Mouse (Mus musculus): ENCODE data around the gene Wdr76. TPM values are rescaled to one million over a fixed set of nuclear protein-coding genes. Genes with fewer than 3 reads are reported as not detected.
"Not testable (repeated sequence)": the region's sequence is repeated elsewhere in the genome, so short reads cannot be mapped to it uniquely, and the experiment has no call there.

The Wdr76 gene
- polyA plus RNA-seq, 1 experiment: 2.9 TPM

- Histone ChIP-seq H3K4me1 (ENCODE audit: control insufficient read depth, insufficient read depth, low read length) (peaks cover 3% of the 10 kb centered on the region), H3K4me3 (ENCODE audit: insufficient read depth, low read length) (no peak overlapping the region), H3K27ac (ENCODE audit: insufficient read depth, low read length) (no peak overlapping the region)
- 0 out of 2 replicates have a peak, but pooled peaks have one; percentile 23 for TF ChIP-seq POLR2A (IDR thresholded peaks at IDR 0.05; ENCODE audit: extremely low read depth, insufficient read depth, low read length)
- no peak for TF ChIP-seq CTCF (IDR thresholded peaks at IDR 0.05; ENCODE audit: extremely low read depth, insufficient read depth, low read length)
Measured at GRCm38 (mm10) chr2:121522006-121522405, 15.5 kb downstream of the Wdr76 start.

- H3K4me3 ChIP-seq (ENCODE audit: insufficient read depth, low read length); H3K27ac ChIP-seq (ENCODE audit: insufficient read depth, low read length); H3K4me1 ChIP-seq (ENCODE audit: control insufficient read depth, insufficient read depth, low read length): not testable (repeated sequence)
Measured at GRCm38 (mm10) chr2:121522830-121523229, 16.3 kb downstream of the Wdr76 start.

- Histone ChIP-seq H3K27ac (ENCODE audit: insufficient read depth, low read length) (no peak overlapping the region), H3K4me3 (ENCODE audit: insufficient read depth, low read length) (no peak overlapping the region), H3K4me1 (ENCODE audit: control insufficient read depth, insufficient read depth, low read length) (peaks cover 3% of the 10 kb centered on the region)
- TF ChIP-seq CTCF (IDR thresholded peaks at IDR 0.05; ENCODE audit: extremely low read depth, insufficient read depth, low read length) (no peak), POLR2A (IDR thresholded peaks at IDR 0.05; ENCODE audit: extremely low read depth, insufficient read depth, low read length) (no peak)
Measured at GRCm38 (mm10) chr2:121525056-121525455, 18.5 kb downstream of the Wdr76 start.

- TF ChIP-seq CTCF (IDR thresholded peaks at IDR 0.05; ENCODE audit: extremely low read depth, insufficient read depth, low read length): no peak
- TF ChIP-seq POLR2A (IDR thresholded peaks at IDR 0.05; ENCODE audit: extremely low read depth, insufficient read depth, low read length): no peak
- Histone ChIP-seq H3K27ac (ENCODE audit: insufficient read depth, low read length) (no peak overlapping the region), H3K4me1 (ENCODE audit: control insufficient read depth, insufficient read depth, low read length) (no peaks in the 10 kb centered on the region), H3K4me3 (ENCODE audit: insufficient read depth, low read length) (no peak overlapping the region)
Measured at GRCm38 (mm10) chr2:121544829-121545228, 38.3 kb downstream of the Wdr76 start.

GRCm38 (mm10) chr2:121549630-121550029 lies 43.1 kb downstream of the Wdr76 start:
- Histone ChIP-seq H3K4me1 (ENCODE audit: control insufficient read depth, insufficient read depth, low read length) (no peaks in the 10 kb centered on the region), H3K4me3 (ENCODE audit: insufficient read depth, low read length) (no peak overlapping the region), H3K27ac (ENCODE audit: insufficient read depth, low read length) (no peak overlapping the region)
- TF ChIP-seq CTCF (IDR thresholded peaks at IDR 0.05; ENCODE audit: extremely low read depth, insufficient read depth, low read length): no peak
- TF ChIP-seq POLR2A (IDR thresholded peaks at IDR 0.05; ENCODE audit: extremely low read depth, insufficient read depth, low read length): no peak

GRCm38 (mm10) chr2:121551271-121551670 lies 44.7 kb downstream of the Wdr76 start:
- Histone ChIP-seq H3K4me3 (ENCODE audit: insufficient read depth, low read length) (no peak overlapping the region), H3K27ac (ENCODE audit: insufficient read depth, low read length) (no peak overlapping the region), H3K4me1 (ENCODE audit: control insufficient read depth, insufficient read depth, low read length) (no peaks in the 10 kb centered on the region)
- TF ChIP-seq CTCF (IDR thresholded peaks at IDR 0.05; ENCODE audit: extremely low read depth, insufficient read depth, low read length): no peak
- TF ChIP-seq POLR2A (IDR thresholded peaks at IDR 0.05; ENCODE audit: extremely low read depth, insufficient read depth, low read length): no peak

- H3K4me1 ChIP-seq (ENCODE audit: control insufficient read depth, insufficient read depth, low read length): no peaks in the 10 kb centered on the region
- H3K27ac ChIP-seq (ENCODE audit: insufficient read depth, low read length): no peak overlapping the region
- TF ChIP-seq CTCF (IDR thresholded peaks at IDR 0.05; ENCODE audit: extremely low read depth, insufficient read depth, low read length) (no peak), POLR2A (IDR thresholded peaks at IDR 0.05; ENCODE audit: extremely low read depth, insufficient read depth, low read length) (no peak)
- H3K4me3 ChIP-seq (ENCODE audit: insufficient read depth, low read length): no peak overlapping the region
Measured at GRCm38 (mm10) chr2:121563117-121563516, 56.6 kb downstream of the Wdr76 start.

GRCm38 (mm10) chr2:121565911-121566310 lies 59.4 kb downstream of the Wdr76 start:
- Histone ChIP-seq H3K4me3 (ENCODE audit: insufficient read depth, low read length) (no peak overlapping the region), H3K4me1 (ENCODE audit: control insufficient read depth, insufficient read depth, low read length) (no peaks in the 10 kb centered on the region), H3K27ac (ENCODE audit: insufficient read depth, low read length) (no peak overlapping the region)
- TF ChIP-seq POLR2A (IDR thresholded peaks at IDR 0.05; ENCODE audit: extremely low read depth, insufficient read depth, low read length): no peak
- no peak for TF ChIP-seq CTCF (IDR thresholded peaks at IDR 0.05; ENCODE audit: extremely low read depth, insufficient read depth, low read length)

GRCm38 (mm10) chr2:121570049-121570448 lies 63.5 kb downstream of the Wdr76 start:
- Histone ChIP-seq H3K4me3 (ENCODE audit: insufficient read depth, low read length) (no peak overlapping the region), H3K4me1 (ENCODE audit: control insufficient read depth, insufficient read depth, low read length) (no peaks in the 10 kb centered on the region), H3K27ac (ENCODE audit: insufficient read depth, low read length) (no peak overlapping the region)
- TF ChIP-seq POLR2A (IDR thresholded peaks at IDR 0.05; ENCODE audit: extremely low read depth, insufficient read depth, low read length) (no peak), CTCF (IDR thresholded peaks at IDR 0.05; ENCODE audit: extremely low read depth, insufficient read depth, low read length) (no peak)

GRCm38 (mm10) chr2:121570999-121571655 lies 64.6 kb downstream of the Wdr76 start:
- TF ChIP-seq POLR2A (IDR thresholded peaks at IDR 0.05; ENCODE audit: extremely low read depth, insufficient read depth, low read length): no peak
- TF ChIP-seq CTCF (IDR thresholded peaks at IDR 0.05; ENCODE audit: extremely low read depth, insufficient read depth, low read length): no peak
- Histone ChIP-seq H3K27ac (ENCODE audit: insufficient read depth, low read length) (no peak overlapping the region), H3K4me3 (ENCODE audit: insufficient read depth, low read length) (no peak overlapping the region), H3K4me1 (ENCODE audit: control insufficient read depth, insufficient read depth, low read length) (no peaks in the 10 kb centered on the region)
